Mouse (Mus musculus): ENCODE data around the gene Man1c1. TPM values are rescaled to one million over a fixed set of nuclear protein-coding genes. Genes with fewer than 3 reads are reported as not detected.

Man1c1 gene
- polyA plus RNA-seq, 1 experiment from 2014 or later = 1.3 TPM

GRCm38 (mm10) chr4:134621695-134622094 is 82.4 kb downstream of the Man1c1 start:
- 50% methylated on average over 9 of the region's 9 CpGs for WGBS
- no peak overlapping the region for H3K9ac ChIP-seq (ENCODE audit: low read depth, low read length)
- H3K4me3 ChIP-seq (ENCODE audit: low read length) = no peak overlapping the region
- no peak overlapping the region for H3K27ac ChIP-seq (ENCODE audit: low read length)
- no peak overlapping the region for H3K4me2 ChIP-seq (ENCODE audit: low read depth, low read length)
- no peaks in the 10 kb centered on the region for H3K27me3 ChIP-seq (replicated peaks; ENCODE audit: control insufficient read depth, insufficient read depth, low read length)
- H3K36me3 ChIP-seq (ENCODE audit: control insufficient read depth, insufficient read depth, low read length) = no peaks in the 10 kb centered on the region
- H3K9me3 ChIP-seq (ENCODE audit: control insufficient read depth, low read length) = no peaks in the 10 kb centered on the region
- peaks cover 6% of the 10 kb centered on the region; the same call in 1 of the 2 replicates for H3K4me1 ChIP-seq (ENCODE audit: control insufficient read depth, insufficient read depth, low read length)
- ATAC-seq = no peak

- Histone ChIP-seq H3K27me3 (replicated peaks; ENCODE audit: control insufficient read depth, insufficient read depth, low read length) (no peaks in the 10 kb centered on the region), H3K36me3 (ENCODE audit: control insufficient read depth, insufficient read depth, low read length) (no peaks in the 10 kb centered on the region), H3K9ac (ENCODE audit: low read depth, low read length) (no peak overlapping the region), H3K4me2 (ENCODE audit: low read depth, low read length) (no peak overlapping the region), H3K27ac (ENCODE audit: low read length) (no peak overlapping the region), H3K9me3 (ENCODE audit: control insufficient read depth, low read length) (no peaks in the 10 kb centered on the region), H3K4me3 (ENCODE audit: low read length) (no peak overlapping the region), H3K4me1 (ENCODE audit: control insufficient read depth, insufficient read depth, low read length) (peaks cover 6% of the 10 kb centered on the region; the same call in 1 of the 2 replicates)
- no peak for ATAC-seq
- 87% methylated on average over 8 of the region's 8 CpGs for WGBS
These were observed 83.8 kb downstream of the Man1c1 start for GRCm38 (mm10) chr4:134620246-134620645.

- Histone ChIP-seq H3K4me1 (ENCODE audit: control insufficient read depth, insufficient read depth, low read length) (peaks cover 4% of the 10 kb centered on the region; the same call in 1 of the 2 replicates), H3K27ac (ENCODE audit: low read length) (no peak overlapping the region), H3K36me3 (ENCODE audit: control insufficient read depth, insufficient read depth, low read length) (no peaks in the 10 kb centered on the region), H3K4me3 (ENCODE audit: low read length) (no peak overlapping the region), H3K9me3 (ENCODE audit: control insufficient read depth, low read length) (no peaks in the 10 kb centered on the region), H3K9ac (ENCODE audit: low read depth, low read length) (no peak overlapping the region), H3K4me2 (ENCODE audit: low read depth, low read length) (no peak overlapping the region), H3K27me3 (replicated peaks; ENCODE audit: control insufficient read depth, insufficient read depth, low read length) (no peaks in the 10 kb centered on the region)
- 81% methylated on average over 10 of the region's 10 CpGs for WGBS
- ATAC-seq = no peak
These were observed 84.6 kb downstream of the Man1c1 start for GRCm38 (mm10) chr4:134619489-134619870.

- H3K9me3 ChIP-seq (ENCODE audit: control insufficient read depth, low read length) = no peaks in the 10 kb centered on the region
- H3K4me1 ChIP-seq (ENCODE audit: control insufficient read depth, insufficient read depth, low read length) = no peaks in the 10 kb centered on the region
- no peak overlapping the region for H3K9ac ChIP-seq (ENCODE audit: low read depth, low read length)
- no peak overlapping the region for H3K4me3 ChIP-seq (ENCODE audit: low read length)
- H3K27ac ChIP-seq (ENCODE audit: low read length) = no peak overlapping the region
- H3K4me2 ChIP-seq (ENCODE audit: low read depth, low read length) = no peak overlapping the region
- H3K36me3 ChIP-seq (ENCODE audit: control insufficient read depth, insufficient read depth, low read length) = no peaks in the 10 kb centered on the region
- WGBS = 78% methylated on average over 13 of the region's 13 CpGs
- ATAC-seq = no peak
- H3K27me3 ChIP-seq (replicated peaks; ENCODE audit: control insufficient read depth, insufficient read depth, low read length) = no peaks in the 10 kb centered on the region
These were observed 85.1 kb downstream of the Man1c1 start for GRCm38 (mm10) chr4:134618810-134619488.

DNA sequence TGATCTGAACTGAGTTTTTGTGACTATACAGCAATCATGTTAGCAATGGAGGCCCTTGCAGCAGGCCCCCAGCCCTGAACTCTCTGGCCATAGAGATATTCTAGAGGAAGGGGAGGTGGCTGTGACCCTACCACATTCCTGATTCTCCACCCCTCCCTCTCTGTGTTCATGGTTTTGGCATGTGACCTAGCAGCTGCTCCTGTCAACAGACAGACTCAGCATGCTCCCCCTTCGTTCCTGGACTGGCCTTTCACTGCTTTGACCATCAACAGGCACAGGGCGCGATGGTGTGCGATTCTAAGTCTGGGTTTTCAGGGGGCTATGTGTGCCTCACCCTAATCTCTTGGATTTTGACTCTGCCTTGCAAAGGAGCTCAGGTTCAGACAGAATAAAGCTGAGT is 86.3 kb downstream of the Man1c1 start:
- H3K27me3 ChIP-seq (replicated peaks; ENCODE audit: control insufficient read depth, insufficient read depth, low read length) = no peaks in the 10 kb centered on the region
- H3K4me2 ChIP-seq (ENCODE audit: low read depth, low read length) = no peak overlapping the region
- ATAC-seq = no peak
- H3K9ac ChIP-seq (ENCODE audit: low read depth, low read length) = no peak overlapping the region
- H3K4me1 ChIP-seq (ENCODE audit: control insufficient read depth, insufficient read depth, low read length) = no peaks in the 10 kb centered on the region
- H3K27ac ChIP-seq (ENCODE audit: low read length) = no peak overlapping the region
- H3K4me3 ChIP-seq (ENCODE audit: low read length) = no peak overlapping the region
- WGBS = 80% methylated on average over 4 of the region's 4 CpGs
- no peaks in the 10 kb centered on the region for H3K36me3 ChIP-seq (ENCODE audit: control insufficient read depth, insufficient read depth, low read length)
- no peaks in the 10 kb centered on the region for H3K9me3 ChIP-seq (ENCODE audit: control insufficient read depth, low read length)

DNA sequence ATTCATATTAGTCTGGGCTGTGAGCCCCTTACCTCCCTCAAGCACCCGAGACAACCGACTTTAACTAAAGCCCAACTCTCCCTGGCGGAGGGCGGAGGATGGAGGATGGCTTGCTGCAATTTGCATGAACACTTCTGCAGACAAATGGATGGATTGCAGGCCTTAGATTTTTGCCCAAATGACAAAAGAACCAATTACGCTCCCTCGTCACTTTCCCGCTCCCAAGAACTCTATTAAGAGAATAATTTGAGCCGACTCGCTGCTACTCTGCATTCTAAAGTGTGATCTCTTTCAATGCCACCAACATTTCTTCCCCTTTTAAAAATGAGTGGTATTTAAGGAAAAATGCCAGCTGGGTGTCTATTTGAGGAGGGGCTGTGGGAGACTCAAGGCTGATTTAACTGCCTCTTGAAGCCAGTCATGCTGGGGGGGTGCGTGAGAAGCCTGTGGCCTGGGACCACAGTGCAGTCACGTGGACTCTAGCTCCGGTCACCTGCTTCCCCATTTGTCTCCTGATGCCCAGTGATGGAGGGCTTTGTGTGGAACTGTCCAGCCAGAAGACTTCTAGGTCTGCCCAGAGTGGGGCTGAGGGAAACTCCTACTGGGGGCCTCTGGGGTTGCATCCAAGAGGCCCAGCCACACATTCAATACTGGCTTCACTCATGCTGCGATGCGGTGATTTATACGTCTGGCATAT is 88.0 kb downstream of the Man1c1 start:
- 81% methylated on average over 15 of the region's 15 CpGs for WGBS
- Histone ChIP-seq H3K4me1 (ENCODE audit: control insufficient read depth, insufficient read depth, low read length) (peaks cover 4% of the 10 kb centered on the region; the same call in 1 of the 2 replicates), H3K27me3 (replicated peaks; ENCODE audit: control insufficient read depth, insufficient read depth, low read length) (no peaks in the 10 kb centered on the region), H3K9ac (ENCODE audit: low read depth, low read length) (no peak overlapping the region), H3K4me3 (ENCODE audit: low read length) (no peak overlapping the region), H3K27ac (ENCODE audit: low read length) (no peak overlapping the region), H3K9me3 (ENCODE audit: control insufficient read depth, low read length) (no peaks in the 10 kb centered on the region), H3K36me3 (ENCODE audit: control insufficient read depth, insufficient read depth, low read length) (no peaks in the 10 kb centered on the region), H3K4me2 (ENCODE audit: low read depth, low read length) (no peak overlapping the region)
- ATAC-seq = no peak

- ATAC-seq = no peak
These were observed 91.9 kb downstream of the Man1c1 start for GRCm38 (mm10) chr4:134612070-134612667.

DNA sequence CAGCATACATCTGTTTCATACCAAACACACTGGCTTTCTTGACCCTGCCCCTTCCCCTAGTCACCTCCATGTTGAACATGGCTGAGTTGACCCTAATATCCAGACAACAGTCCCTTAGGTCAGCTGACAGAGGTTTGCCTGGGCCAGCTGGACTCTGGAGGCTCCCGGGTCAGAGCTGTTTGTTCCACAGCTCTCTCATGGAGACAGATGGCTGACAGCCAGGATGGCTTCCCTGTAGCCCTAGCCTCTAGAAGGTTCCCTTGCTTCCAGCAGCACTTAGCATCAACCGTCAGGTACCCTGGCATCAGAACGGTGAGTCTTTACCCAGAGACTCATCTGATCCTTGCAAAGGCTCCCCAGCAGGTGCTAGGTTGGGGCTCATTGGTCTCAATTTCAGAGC is 93.5 kb downstream of the Man1c1 start:
- H3K4me3 ChIP-seq (ENCODE audit: low read length) = no peak overlapping the region
- no peak overlapping the region for H3K27ac ChIP-seq (ENCODE audit: low read length)
- WGBS = 78% methylated on average over 3 of the region's 3 CpGs
- H3K4me2 ChIP-seq (ENCODE audit: low read depth, low read length) = no peak overlapping the region
- no peaks in the 10 kb centered on the region for H3K36me3 ChIP-seq (ENCODE audit: control insufficient read depth, insufficient read depth, low read length)
- ATAC-seq = no peak
- peaks cover 4% of the 10 kb centered on the region; the same call in 1 of the 2 replicates for H3K4me1 ChIP-seq (ENCODE audit: control insufficient read depth, insufficient read depth, low read length)
- H3K9me3 ChIP-seq (ENCODE audit: control insufficient read depth, low read length) = no peaks in the 10 kb centered on the region
- H3K27me3 ChIP-seq (replicated peaks; ENCODE audit: control insufficient read depth, insufficient read depth, low read length) = no peaks in the 10 kb centered on the region
- no peak overlapping the region for H3K9ac ChIP-seq (ENCODE audit: low read depth, low read length)

More at GRCm38 (mm10) chr4:134612070-134612667, 91.9 kb downstream of the Man1c1 start:
- Histone ChIP-seq H3K4me2 (ENCODE audit: low read depth, low read length) (no peak overlapping the region), H3K4me3 (ENCODE audit: low read length) (no peak overlapping the region), H3K36me3 (ENCODE audit: control insufficient read depth, insufficient read depth, low read length) (no peaks in the 10 kb centered on the region), H3K27ac (ENCODE audit: low read length) (no peak overlapping the region), H3K9ac (ENCODE audit: low read depth, low read length) (no peak overlapping the region), H3K9me3 (ENCODE audit: control insufficient read depth, low read length) (no peaks in the 10 kb centered on the region), H3K27me3 (replicated peaks; ENCODE audit: control insufficient read depth, insufficient read depth, low read length) (no peaks in the 10 kb centered on the region), H3K4me1 (ENCODE audit: control insufficient read depth, insufficient read depth, low read length) (peaks cover 4% of the 10 kb centered on the region; the same call in 1 of the 2 replicates)
- 49% methylated on average over 16 of the region's 16 CpGs for WGBS

DNA sequence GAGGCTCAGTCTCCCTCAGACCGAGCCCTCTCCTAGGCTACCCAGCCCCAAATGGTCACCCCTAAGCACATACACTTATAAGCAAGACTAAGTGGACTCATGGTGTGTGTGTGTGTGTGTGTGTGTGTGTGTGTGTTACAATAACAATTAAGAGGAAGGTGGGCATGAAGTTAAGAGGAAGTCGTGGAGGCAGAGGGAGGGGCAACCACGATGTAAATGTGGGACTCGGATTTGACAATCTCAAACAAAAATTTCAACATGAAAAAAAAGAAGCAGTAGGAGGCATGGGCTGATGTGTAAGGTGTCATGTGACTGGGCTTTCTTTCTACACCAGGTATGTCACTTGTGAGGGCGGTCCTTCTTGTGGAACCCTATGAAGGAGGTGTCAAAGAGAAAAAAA is 96.4 kb downstream of the Man1c1 start:
- Histone ChIP-seq H3K36me3 (ENCODE audit: control insufficient read depth, insufficient read depth, low read length) (no peaks in the 10 kb centered on the region), H3K4me2 (ENCODE audit: low read depth, low read length) (no peak overlapping the region), H3K9ac (ENCODE audit: low read depth, low read length) (no peak overlapping the region), H3K4me3 (ENCODE audit: low read length) (no peak overlapping the region), H3K27ac (ENCODE audit: low read length) (no peak overlapping the region), H3K9me3 (ENCODE audit: control insufficient read depth, low read length) (no peaks in the 10 kb centered on the region), H3K27me3 (replicated peaks; ENCODE audit: control insufficient read depth, insufficient read depth, low read length) (no peaks in the 10 kb centered on the region), H3K4me1 (ENCODE audit: control insufficient read depth, insufficient read depth, low read length) (peaks cover 6% of the 10 kb centered on the region)
- WGBS = 78% methylated on average over 5 of the region's 5 CpGs
- ATAC-seq = no peak
